Mouse (Mus musculus) kidney, postnatal 0 days (tissue): ENCODE measurements at regions not wholly inside any gene's neighbourhood (a gene's known extent, or its start where the extent isn't known, plus 50 kb on each side); places are given as distances from the start of the nearest gene placed in this dataset.

Experiments used
- ATAC-seq: fragments of 200-750 bp; cut with Nextera tagmentation; replicated peaks from 2 replicates; pipeline ENCODE4 v1.8.0; 2017; ENCODE audit warnings: low read depth, moderate number of reproducible peaks, moderate TSS enrichment, moderate library complexity; ENCODE audit not compliant: low FRiP score
- DNase-seq: peaks from one replicate; pipeline ENCODE4 v3.0.0-alpha.2; 2016; ENCODE audit warnings: low spot score
- H3K27ac ChIP-seq: fragments of 300-500 bp; sonication (generic); 2 replicates; pipeline ENCODE4 v1.5.1; 2014; ENCODE audit warnings: mild to moderate bottlenecking
- H3K27me3 ChIP-seq: fragments of 300-500 bp; sonication (generic); 2 replicates; pipeline ENCODE4 v1.6.1; 2014; ENCODE audit warnings: low read length, mixed read lengths; ENCODE audit not compliant: insufficient read depth
- H3K36me3 ChIP-seq: fragments of 300-500 bp; sonication (generic); 2 replicates; pipeline ENCODE4 v1.6.1; 2014; ENCODE audit warnings: low read length, mixed read lengths; ENCODE audit not compliant: insufficient read depth
- H3K4me1 ChIP-seq: fragments of 300-500 bp; sonication (generic); replicated peaks from 2 replicates; pipeline ENCODE4 v1.6.1; 2014; ENCODE audit warnings: antibody characterized with exemption, low read length, mixed read lengths; ENCODE audit not compliant: insufficient read depth
- H3K4me2 ChIP-seq: fragments of 300-500 bp; sonication (generic); 2 replicates; pipeline ENCODE4 v1.6.1; 2014; ENCODE audit warnings: mild to moderate bottlenecking, low read length, moderate library complexity, mixed read lengths
- H3K4me3 ChIP-seq: fragments of 300-500 bp; sonication (generic); replicated peaks from 2 replicates; pipeline ENCODE4 v1.5.1; 2014; ENCODE audit warnings: low read depth, low read length
- H3K9ac ChIP-seq: fragments of 300-500 bp; sonication (generic); 2 replicates; pipeline ENCODE4 v1.6.1; 2014; ENCODE audit warnings: low read depth, low read length
- H3K9me3 ChIP-seq: fragments of 300-500 bp; sonication (generic); replicated peaks from 2 replicates; pipeline ENCODE4 v1.6.1; 2016; ENCODE audit warnings: low read length, inconsistent platforms, mixed read lengths
- CTCF ChIP-seq: IDR thresholded peaks from 2 replicates; pipeline ENCODE4 v1.5.1; 2016; ENCODE audit warnings: antibody characterized with exemption, low read depth, mild to moderate bottlenecking, moderate library complexity
- WGBS: fragments of 180-500 bp; shearing (Covaris S2); extraction: QIAGEN DNeasy Blood & Tissue Kit; methylation state at CpG from one replicate; pipeline ENCODE4 v1.1.7; 2014; 5-methylcytosine and 5-hydroxymethylcytosine counted together

- ATAC-seq = no peak
- Histone ChIP-seq H3K4me2 (no peak overlapping the region), H3K9ac (no peak overlapping the region), H3K9me3 (no peaks in the 10 kb centered on the region), H3K27me3 (no peaks in the 10 kb centered on the region), H3K4me3 (no peak overlapping the region), H3K27ac (no peak overlapping the region), H3K36me3 (no peaks in the 10 kb centered on the region), H3K4me1 (no peaks in the 10 kb centered on the region; the same call in 1 of the 2 replicates)
- TF ChIP-seq CTCF = no peak
- peak; percentile 19 for DNase-seq
- 18% methylated on average over 7 of the region's 7 CpGs for WGBS
These were observed 111.0 kb upstream of the Psmd7 start for GRCm38 (mm10) chr8:107699307-107699706.

DNA sequence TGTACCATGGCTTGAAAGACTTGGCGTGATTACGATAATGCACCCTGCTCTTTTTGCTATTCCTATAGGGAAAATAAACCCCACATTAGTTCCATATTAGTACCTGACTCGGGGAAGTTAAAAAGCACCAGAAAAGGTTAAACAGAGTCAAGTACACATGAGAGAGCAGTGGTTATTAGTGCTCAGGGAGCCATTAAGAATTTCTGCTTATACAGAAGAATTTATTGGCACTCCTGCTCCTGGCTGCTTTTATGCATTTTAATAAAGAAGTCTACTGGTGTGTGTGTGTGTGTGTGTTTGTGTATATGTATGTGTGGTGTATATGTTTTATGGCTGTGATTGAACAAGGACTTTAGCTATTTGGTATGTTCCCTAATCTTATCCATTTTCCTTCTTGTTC is 111.5 kb upstream of the Psmd7 start:
- no peak for TF ChIP-seq CTCF
- H3K4me2 ChIP-seq = no peak overlapping the region
- no peaks in the 10 kb centered on the region for H3K27me3 ChIP-seq
- no peak overlapping the region for H3K9ac ChIP-seq
- H3K9me3 ChIP-seq = no peaks in the 10 kb centered on the region
- H3K4me1 ChIP-seq = no peaks in the 10 kb centered on the region; the same call in 1 of the 2 replicates
- 47% methylated on average over 3 of the region's 3 CpGs for WGBS
- no peak for DNase-seq
- no peaks in the 10 kb centered on the region for H3K36me3 ChIP-seq
- no peak overlapping the region for H3K4me3 ChIP-seq
- ATAC-seq = no peak
- no peak overlapping the region for H3K27ac ChIP-seq

DNA sequence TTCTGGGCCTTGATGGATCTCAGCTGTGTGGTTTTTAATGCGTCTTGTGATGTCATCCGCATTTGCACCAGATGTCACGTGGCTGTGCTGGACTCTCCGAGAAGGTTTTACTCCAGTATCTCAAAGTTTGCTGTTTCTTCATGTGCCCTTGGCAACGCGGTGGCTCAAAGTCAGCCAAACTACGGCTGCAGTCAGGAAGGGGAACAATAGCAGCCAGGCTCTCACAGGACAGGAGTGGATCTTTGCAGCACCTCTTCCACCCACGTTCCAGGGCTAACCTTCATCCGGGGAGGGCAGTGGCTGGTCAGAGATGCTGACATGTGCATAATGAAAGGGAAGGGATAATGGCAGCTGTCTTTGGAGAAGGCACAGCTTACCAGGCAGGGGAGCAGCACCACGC is 127.6 kb upstream of the Psmd7 start:
- TF ChIP-seq CTCF = no peak
- H3K4me2 ChIP-seq = no peak overlapping the region
- H3K9me3 ChIP-seq = no peaks in the 10 kb centered on the region
- H3K9ac ChIP-seq = no peak overlapping the region
- no peak for ATAC-seq
- no peaks in the 10 kb centered on the region for H3K4me1 ChIP-seq
- no peaks in the 10 kb centered on the region for H3K36me3 ChIP-seq
- WGBS = 75% methylated on average over 10 of the region's 10 CpGs
- no peak overlapping the region for H3K4me3 ChIP-seq
- no peak for DNase-seq
- no peak overlapping the region for H3K27ac ChIP-seq
- no peaks in the 10 kb centered on the region for H3K27me3 ChIP-seq

DNA sequence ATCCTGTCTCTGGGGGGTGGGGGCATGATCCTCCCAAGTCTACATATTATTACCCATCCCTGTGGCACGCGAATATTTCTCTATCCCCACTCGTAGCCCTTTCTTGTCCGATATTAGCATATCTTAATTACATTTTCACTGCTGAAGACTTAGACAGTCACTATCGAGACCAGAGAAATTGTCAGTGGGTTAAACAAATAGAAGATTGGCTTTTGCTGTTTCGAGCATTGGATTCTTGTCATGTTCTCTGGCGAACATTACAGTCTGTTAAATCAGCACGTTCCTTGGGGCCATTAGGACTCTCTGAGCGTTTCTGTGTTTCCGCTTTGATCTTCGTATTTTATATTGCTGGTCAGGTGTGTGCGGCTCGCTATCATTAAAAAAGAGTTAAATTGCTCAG is 129.6 kb upstream of the Psmd7 start:
- 81% methylated on average over 13 of the region's 13 CpGs for WGBS
- no peaks in the 10 kb centered on the region for H3K36me3 ChIP-seq

DNA sequence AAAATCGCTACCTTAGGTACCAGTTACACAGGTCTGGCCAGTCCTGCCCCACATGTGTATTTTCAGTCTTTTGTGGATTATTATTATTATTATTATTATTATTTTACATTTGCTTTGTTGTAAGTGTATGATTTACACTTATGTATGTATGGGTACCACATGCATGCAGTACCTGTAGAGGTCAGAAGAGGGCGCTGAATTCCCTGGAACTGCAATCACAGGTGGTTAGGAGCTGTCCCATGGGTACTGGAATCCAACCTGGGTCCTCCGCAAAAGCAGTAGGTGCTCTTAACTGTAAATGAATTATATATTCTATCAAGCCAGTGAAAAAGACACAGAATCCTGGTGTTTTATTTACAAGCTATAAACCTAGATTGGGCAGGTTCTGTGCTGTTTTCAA is 131.4 kb upstream of the Psmd7 start:
- 61% methylated on average over 3 of the region's 3 CpGs for WGBS
- no peak overlapping the region for H3K4me3 ChIP-seq

More for the DNA sequence above, 129.6 kb upstream of the Psmd7 start:
- Histone ChIP-seq H3K4me1 (no peaks in the 10 kb centered on the region), H3K27ac (no peak overlapping the region), H3K4me2 (no peak overlapping the region), H3K4me3 (no peak overlapping the region), H3K27me3 (no peaks in the 10 kb centered on the region), H3K9ac (no peak overlapping the region), H3K9me3 (no peaks in the 10 kb centered on the region)
- no peak for TF ChIP-seq CTCF
- DNase-seq = no peak
- no peak for ATAC-seq

DNA sequence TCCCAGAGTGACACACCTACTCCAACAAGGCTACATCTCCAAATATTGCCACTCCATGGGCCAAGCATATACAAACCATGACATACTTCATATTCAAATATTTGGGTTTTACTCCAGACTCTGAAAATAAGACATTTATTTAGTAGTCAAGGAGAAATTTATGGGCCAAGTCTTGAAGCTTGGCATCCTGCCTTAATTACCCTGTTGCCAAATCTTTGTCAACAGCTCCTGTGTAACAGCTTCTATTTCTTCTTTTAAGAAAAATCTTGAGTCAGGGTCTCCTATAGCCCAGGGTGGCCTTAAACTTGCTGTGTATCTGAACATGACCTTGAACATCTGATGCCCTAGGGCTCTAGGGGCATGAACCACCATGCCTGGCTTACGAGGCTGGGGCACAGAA is 138.5 kb upstream of the Psmd7 start:
- H3K36me3 ChIP-seq = no peaks in the 10 kb centered on the region
- H3K4me1 ChIP-seq = no peaks in the 10 kb centered on the region
- no peak overlapping the region for H3K9ac ChIP-seq
- no peak for DNase-seq
- H3K4me2 ChIP-seq = no peak overlapping the region
- no peak for TF ChIP-seq CTCF
- no peaks in the 10 kb centered on the region for H3K9me3 ChIP-seq
- no peak for ATAC-seq
- 78% methylated on average over 1 of the region's 1 CpGs for WGBS
- no peaks in the 10 kb centered on the region for H3K27me3 ChIP-seq
- no peak overlapping the region for H3K4me3 ChIP-seq
- no peak overlapping the region for H3K27ac ChIP-seq

More for the DNA sequence above, 131.4 kb upstream of the Psmd7 start:
- no peaks in the 10 kb centered on the region for H3K9me3 ChIP-seq
- no peaks in the 10 kb centered on the region for H3K36me3 ChIP-seq
- no peak overlapping the region for H3K27ac ChIP-seq
- H3K4me2 ChIP-seq = no peak overlapping the region
- H3K4me1 ChIP-seq = no peaks in the 10 kb centered on the region
- peak; percentile 34; the same call in 1 of the 2 replicates for TF ChIP-seq CTCF
- no peaks in the 10 kb centered on the region for H3K27me3 ChIP-seq
- H3K9ac ChIP-seq = no peak overlapping the region
- DNase-seq (no peak), ATAC-seq (no peak)

DNA sequence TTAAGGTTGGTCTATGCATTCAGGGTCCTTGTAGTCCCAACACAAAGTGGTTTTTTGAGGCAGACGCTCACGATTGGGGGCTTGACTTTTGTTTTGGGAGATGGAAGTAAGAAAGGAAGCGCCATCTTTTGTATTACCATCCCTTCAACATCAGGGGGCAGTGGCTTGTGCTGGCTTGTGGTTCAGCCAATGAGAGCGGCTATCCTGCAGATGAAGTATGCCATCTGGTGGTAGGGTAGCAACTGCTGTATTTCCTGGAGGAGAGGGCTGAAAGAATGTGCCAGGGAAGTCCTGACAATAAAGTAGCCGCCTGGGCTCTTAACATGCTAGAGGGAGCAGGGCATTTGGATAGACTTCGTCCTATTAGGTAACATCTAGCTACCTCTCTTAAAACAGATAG is 139.0 kb upstream of the Psmd7 start:
- H3K36me3 ChIP-seq = no peaks in the 10 kb centered on the region
- WGBS = 93% methylated on average over 6 of the region's 6 CpGs
- TF ChIP-seq CTCF = no peak; the same call in 1 of the 2 replicates

More for the DNA sequence above, 139.0 kb upstream of the Psmd7 start:
- Histone ChIP-seq H3K4me2 (no peak overlapping the region), H3K4me3 (no peak overlapping the region), H3K9ac (no peak overlapping the region), H3K4me1 (no peaks in the 10 kb centered on the region), H3K27me3 (no peaks in the 10 kb centered on the region), H3K9me3 (no peaks in the 10 kb centered on the region), H3K27ac (no peak overlapping the region)
- ATAC-seq (no peak), DNase-seq (no peak)
